Mouse (Mus musculus): Measurements from ENCODE around the gene Mis18a. TPM values are rescaled to one million over a fixed set of nuclear protein-coding genes. Genes with fewer than 3 reads are reported as not detected.

The Mis18a gene
- polyA plus RNA-seq (2014; fragmentation: Nextera tagmentation; extraction: Ambion mirVana) = 34.1 TPM in 2 replicates

GRCm38 (mm10) chr16:90727233-90728115, at the start of gene Mis18a:
TSS of gene Mis18a (minus strand) at chr16:90727404.
- Histone ChIP-seq H3K9me3 (ENCODE audit: control insufficient read depth, low read length) (peaks cover 3% of the 10 kb centered on the region; the same call in 1 of the 2 replicates), H3K4me1 (ENCODE audit: control insufficient read depth, insufficient read depth, low read length) (peaks cover 5% of the 10 kb centered on the region; the same call in 1 of the 2 replicates), H3K27ac (replicated peaks; ENCODE audit: low read depth, low read length) (peak within 1 kb of the TSS; percentile 65), H3K4me3 (replicated peaks; ENCODE audit: low read depth, low read length) (peak within 1 kb of the TSS; percentile 69), H3K36me3 (ENCODE audit: control insufficient read depth, insufficient read depth, low read length) (no peaks in the 10 kb centered on the region), H3K4me2 (ENCODE audit: low read length) (peak within 1 kb of the TSS; percentile 86), H3K9ac (replicated peaks; ENCODE audit: low read length) (peak within 1 kb of the TSS; percentile 68), H3K27me3 (ENCODE audit: control insufficient read depth, insufficient read depth, low read length) (no peaks in the 10 kb centered on the region)
- 1% methylated on average over 53 of the region's 53 CpGs for WGBS
- peak; percentile 99 for DNase-seq
- peak; percentile 95 for ATAC-seq (ENCODE audit: low FRiP score, low TSS enrichment)

- Histone ChIP-seq H3K4me3 (replicated peaks; ENCODE audit: low read depth, low read length) (no peak overlapping the region), H3K27ac (replicated peaks; ENCODE audit: low read depth, low read length) (no peak overlapping the region), H3K4me2 (ENCODE audit: low read length) (no peak overlapping the region), H3K4me1 (ENCODE audit: control insufficient read depth, insufficient read depth, low read length) (no peaks in the 10 kb centered on the region), H3K36me3 (ENCODE audit: control insufficient read depth, insufficient read depth, low read length) (peaks cover 95% of the 10 kb centered on the region), H3K9me3 (ENCODE audit: control insufficient read depth, low read length) (no peaks in the 10 kb centered on the region), H3K27me3 (ENCODE audit: control insufficient read depth, insufficient read depth, low read length) (no peaks in the 10 kb centered on the region), H3K9ac (replicated peaks; ENCODE audit: low read length) (no peak overlapping the region)
- 87% methylated on average over 10 of the region's 10 CpGs for WGBS
- DNase-seq = no peak
- ATAC-seq (ENCODE audit: low FRiP score, low TSS enrichment) = no peak
These were observed 48.8 kb upstream of the Mis18a start for GRCm38 (mm10) chr16:90775946-90776520.

- no peak overlapping the region for H3K27ac ChIP-seq (replicated peaks; ENCODE audit: low read depth, low read length)
- H3K9ac ChIP-seq (replicated peaks; ENCODE audit: low read length) = no peak overlapping the region
- no peak for DNase-seq
- no peak overlapping the region for H3K4me3 ChIP-seq (replicated peaks; ENCODE audit: low read depth, low read length)
- no peak overlapping the region for H3K4me2 ChIP-seq (ENCODE audit: low read length)
- peaks cover 94% of the 10 kb centered on the region for H3K36me3 ChIP-seq (ENCODE audit: control insufficient read depth, insufficient read depth, low read length)
- ATAC-seq (ENCODE audit: low FRiP score, low TSS enrichment) = no peak
- H3K9me3 ChIP-seq (ENCODE audit: control insufficient read depth, low read length) = no peaks in the 10 kb centered on the region
- 94% methylated on average over 6 of the region's 6 CpGs for WGBS
- no peaks in the 10 kb centered on the region for H3K27me3 ChIP-seq (ENCODE audit: control insufficient read depth, insufficient read depth, low read length)
- no peaks in the 10 kb centered on the region for H3K4me1 ChIP-seq (ENCODE audit: control insufficient read depth, insufficient read depth, low read length)
These were observed 47.4 kb upstream of the Mis18a start for GRCm38 (mm10) chr16:90774646-90775045.

- Histone ChIP-seq H3K4me3 (replicated peaks; ENCODE audit: low read depth, low read length) (no peak overlapping the region), H3K9me3 (ENCODE audit: control insufficient read depth, low read length) (no peaks in the 10 kb centered on the region), H3K4me2 (ENCODE audit: low read length) (no peak overlapping the region), H3K27me3 (ENCODE audit: control insufficient read depth, insufficient read depth, low read length) (no peaks in the 10 kb centered on the region), H3K9ac (replicated peaks; ENCODE audit: low read length) (no peak overlapping the region), H3K27ac (replicated peaks; ENCODE audit: low read depth, low read length) (no peak overlapping the region), H3K36me3 (ENCODE audit: control insufficient read depth, insufficient read depth, low read length) (peaks cover 94% of the 10 kb centered on the region), H3K4me1 (ENCODE audit: control insufficient read depth, insufficient read depth, low read length) (no peaks in the 10 kb centered on the region)
- DNase-seq = no peak
- no peak for ATAC-seq (ENCODE audit: low FRiP score, low TSS enrichment)
- 94% methylated on average over 12 of the region's 12 CpGs for WGBS
These were observed 47.0 kb upstream of the Mis18a start for GRCm38 (mm10) chr16:90774216-90774615.

GRCm38 (mm10) chr16:90766919-90767454, 39.8 kb upstream of the Mis18a start:
- no peaks in the 10 kb centered on the region for H3K9me3 ChIP-seq (ENCODE audit: control insufficient read depth, low read length)
- no peak overlapping the region for H3K4me2 ChIP-seq (ENCODE audit: low read length)
- peaks cover 83% of the 10 kb centered on the region for H3K36me3 ChIP-seq (ENCODE audit: control insufficient read depth, insufficient read depth, low read length)
- no peak overlapping the region for H3K27ac ChIP-seq (replicated peaks; ENCODE audit: low read depth, low read length)
- ATAC-seq (ENCODE audit: low FRiP score, low TSS enrichment) (no peak), DNase-seq (no peak)
- H3K27me3 ChIP-seq (ENCODE audit: control insufficient read depth, insufficient read depth, low read length) = no peaks in the 10 kb centered on the region
- H3K9ac ChIP-seq (replicated peaks; ENCODE audit: low read length) = no peak overlapping the region
- no peak overlapping the region for H3K4me3 ChIP-seq (replicated peaks; ENCODE audit: low read depth, low read length)
- no peaks in the 10 kb centered on the region for H3K4me1 ChIP-seq (ENCODE audit: control insufficient read depth, insufficient read depth, low read length)
- WGBS = 96% methylated on average over 15 of the region's 15 CpGs

GRCm38 (mm10) chr16:90765195-90765877, 38.1 kb upstream of the Mis18a start:
- H3K9ac ChIP-seq (replicated peaks; ENCODE audit: low read length) = no peak overlapping the region
- H3K9me3 ChIP-seq (ENCODE audit: control insufficient read depth, low read length) = no peaks in the 10 kb centered on the region
- H3K27ac ChIP-seq (replicated peaks; ENCODE audit: low read depth, low read length) = no peak overlapping the region
- WGBS = 92% methylated on average over 9 of the region's 9 CpGs
- H3K36me3 ChIP-seq (ENCODE audit: control insufficient read depth, insufficient read depth, low read length) = peaks cover 84% of the 10 kb centered on the region
- no peaks in the 10 kb centered on the region for H3K4me1 ChIP-seq (ENCODE audit: control insufficient read depth, insufficient read depth, low read length)
- H3K4me2 ChIP-seq (ENCODE audit: low read length) = no peak overlapping the region
- no peaks in the 10 kb centered on the region for H3K27me3 ChIP-seq (ENCODE audit: control insufficient read depth, insufficient read depth, low read length)
- no peak for ATAC-seq (ENCODE audit: low FRiP score, low TSS enrichment)
- no peak for DNase-seq
- H3K4me3 ChIP-seq (replicated peaks; ENCODE audit: low read depth, low read length) = no peak overlapping the region

GRCm38 (mm10) chr16:90760515-90760914, 33.3 kb upstream of the Mis18a start:
- Histone ChIP-seq H3K9ac (replicated peaks; ENCODE audit: low read length) (no peak overlapping the region), H3K4me3 (replicated peaks; ENCODE audit: low read depth, low read length) (no peak overlapping the region), H3K36me3 (ENCODE audit: control insufficient read depth, insufficient read depth, low read length) (peaks cover 78% of the 10 kb centered on the region), H3K27ac (replicated peaks; ENCODE audit: low read depth, low read length) (no peak overlapping the region), H3K4me2 (ENCODE audit: low read length) (no peak overlapping the region), H3K9me3 (ENCODE audit: control insufficient read depth, low read length) (no peaks in the 10 kb centered on the region), H3K27me3 (ENCODE audit: control insufficient read depth, insufficient read depth, low read length) (no peaks in the 10 kb centered on the region), H3K4me1 (ENCODE audit: control insufficient read depth, insufficient read depth, low read length) (no peaks in the 10 kb centered on the region)
- ATAC-seq (ENCODE audit: low FRiP score, low TSS enrichment) (no peak), DNase-seq (no peak)
- WGBS = 96% methylated on average over 4 of the region's 4 CpGs

GRCm38 (mm10) chr16:90759335-90759734, 32.1 kb upstream of the Mis18a start:
- Histone ChIP-seq H3K9me3 (ENCODE audit: control insufficient read depth, low read length) (no peaks in the 10 kb centered on the region), H3K4me1 (ENCODE audit: control insufficient read depth, insufficient read depth, low read length) (no peaks in the 10 kb centered on the region), H3K27me3 (ENCODE audit: control insufficient read depth, insufficient read depth, low read length) (no peaks in the 10 kb centered on the region), H3K4me2 (ENCODE audit: low read length) (no peak overlapping the region), H3K27ac (replicated peaks; ENCODE audit: low read depth, low read length) (no peak overlapping the region), H3K36me3 (ENCODE audit: control insufficient read depth, insufficient read depth, low read length) (peaks cover 82% of the 10 kb centered on the region), H3K4me3 (replicated peaks; ENCODE audit: low read depth, low read length) (no peak overlapping the region), H3K9ac (replicated peaks; ENCODE audit: low read length) (no peak overlapping the region)
- DNase-seq (peak; percentile 25), ATAC-seq (ENCODE audit: low FRiP score, low TSS enrichment) (no peak)
- WGBS = 46% methylated on average over 3 of the region's 3 CpGs

All from midbrain, embryonic 14.5 days (tissue).